Mouse (Mus musculus) c-Kit-negative CD71-positive TER-119-positive erythroid progenitor cells, embryonic 14.5 days (primary cell): ENCODE measurements around the gene Prkcb.

ENCODE experiments used
- DNase-seq: peaks from one replicate; pipeline ENCODE4 v3.0.0-alpha.2; 2013; ENCODE audit warnings: low read depth, low spot score

Prkcb gene

DNA sequence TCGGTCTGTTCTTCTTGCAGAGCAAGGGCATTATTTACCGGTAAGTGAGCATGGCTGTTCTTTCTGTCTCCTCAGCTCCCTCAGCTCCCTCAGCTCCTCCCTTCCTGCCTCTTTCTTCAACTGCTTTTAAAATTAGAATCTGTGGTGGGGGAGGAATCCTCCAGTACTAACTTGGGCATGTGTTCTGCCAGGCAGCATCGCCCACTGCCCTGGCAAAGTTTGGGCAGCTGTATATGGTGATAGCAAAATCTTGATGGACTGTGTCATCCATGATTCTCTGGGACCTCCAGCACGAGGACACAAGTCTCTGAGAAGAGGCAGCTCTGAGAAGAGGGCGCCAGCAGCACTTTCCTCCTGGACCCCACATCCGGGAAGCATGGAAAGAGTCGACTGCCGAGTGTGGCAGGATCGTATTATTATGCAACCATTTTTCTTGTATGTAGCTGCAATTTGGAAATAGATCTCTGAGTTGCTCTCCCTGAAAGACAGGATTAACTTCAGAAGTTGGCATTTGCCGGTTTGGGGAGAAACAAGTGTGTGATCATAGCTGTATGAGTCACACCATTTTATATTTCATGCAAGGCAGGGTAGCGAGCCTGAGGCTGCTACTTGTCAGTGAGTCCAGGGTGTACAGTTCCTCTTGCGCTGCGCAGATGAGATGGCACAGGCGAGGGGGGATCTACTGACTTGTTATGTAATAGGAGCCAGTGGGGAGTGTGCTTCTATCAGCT lies 296.0 kb downstream of the Prkcb start:
- no peak for DNase-seq

DNA sequence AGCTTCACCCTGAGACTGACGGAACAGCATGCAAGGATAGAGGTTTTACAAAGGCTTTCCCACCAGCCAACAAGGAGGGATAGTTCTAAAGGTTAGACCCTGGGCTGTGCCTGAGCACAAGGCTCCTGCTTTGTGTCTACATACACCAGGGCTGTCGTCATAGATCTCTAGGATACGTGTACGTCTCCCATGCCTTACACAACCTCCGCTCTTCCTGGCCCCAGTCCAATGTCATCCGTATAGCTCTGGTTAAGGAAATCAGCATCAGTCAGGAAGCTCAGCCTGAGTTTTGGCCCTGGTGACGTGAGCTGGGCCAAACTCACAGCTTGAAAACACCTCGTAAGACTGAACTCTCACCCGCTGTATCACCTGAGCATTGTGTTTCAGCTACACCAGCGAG lies 307.3 kb downstream of the Prkcb start:
- no peak for DNase-seq

- no peak for DNase-seq
Measured at GRCm38 (mm10) chr7:122596596-122597170, 308.1 kb downstream of the Prkcb start.

DNA sequence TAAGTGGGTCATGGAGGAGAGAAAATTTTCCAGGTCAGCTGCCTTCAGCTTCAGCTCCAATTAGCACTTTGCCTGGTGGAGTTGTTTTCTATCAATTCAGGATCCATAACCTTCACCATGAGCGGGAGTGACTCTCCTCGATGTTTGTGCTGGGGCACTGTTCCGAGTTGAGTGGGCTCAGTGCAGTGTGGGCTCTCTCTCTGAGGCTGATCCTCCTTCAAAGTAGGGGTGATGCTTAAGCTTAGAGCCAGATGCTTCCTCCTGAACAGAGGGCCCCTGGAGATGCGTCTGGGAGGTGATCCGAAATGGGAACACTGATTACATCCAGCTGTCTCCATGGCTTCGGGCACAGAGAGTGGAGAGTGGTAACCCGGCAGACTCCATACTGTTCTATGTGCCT lies 308.8 kb downstream of the Prkcb start:
- DNase-seq, result no peak

GRCm38 (mm10) chr7:122600856-122601255 lies 312.3 kb downstream of the Prkcb start:
- DNase-seq, result no peak

- no peak for DNase-seq
Measured at GRCm38 (mm10) chr7:122605066-122605465, 316.5 kb downstream of the Prkcb start.

GRCm38 (mm10) chr7:122609420-122609819 lies 320.9 kb downstream of the Prkcb start:
- no peak for DNase-seq

DNA sequence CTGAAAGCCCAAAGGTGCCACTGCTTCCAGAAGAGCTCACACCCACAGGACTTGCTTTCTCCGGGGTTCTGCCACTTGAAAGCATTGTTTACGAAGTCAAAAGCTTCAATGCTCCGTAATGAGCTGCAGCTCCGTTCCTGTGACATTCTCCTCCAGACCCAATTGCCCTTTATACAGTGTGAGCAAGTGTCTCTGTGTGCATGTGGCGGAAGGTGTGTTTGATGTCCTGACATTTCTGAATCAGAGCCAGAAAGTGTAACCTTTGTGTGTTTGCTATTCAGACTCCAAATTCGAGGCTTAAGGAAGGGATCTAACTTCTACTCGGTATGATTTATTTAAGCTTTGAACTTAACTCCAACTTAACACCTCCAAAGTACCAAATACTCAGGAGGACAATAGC lies 321.6 kb downstream of the Prkcb start:
- DNase-seq, result no peak

DNA sequence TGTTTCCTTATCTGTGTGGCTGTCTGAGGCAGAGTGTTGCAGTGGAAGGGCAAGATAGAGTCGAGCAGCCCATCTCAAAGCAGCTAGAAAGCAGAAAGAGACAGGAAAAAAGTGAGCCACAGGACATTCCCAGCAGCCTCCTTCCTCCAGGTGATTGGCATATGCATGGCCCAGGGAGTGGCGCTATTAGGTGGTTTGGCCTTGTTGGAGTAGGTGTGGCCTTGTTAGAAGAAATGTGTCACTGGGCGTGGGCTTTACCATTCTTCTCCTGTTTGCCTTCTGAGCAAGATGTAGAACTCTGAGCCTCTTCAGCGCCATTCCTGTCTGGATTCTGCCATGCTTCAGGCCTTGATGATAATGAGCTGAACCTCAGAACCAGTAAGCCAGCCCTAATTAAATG lies 325.3 kb downstream of the Prkcb start:
- DNase-seq, result no peak

DNA sequence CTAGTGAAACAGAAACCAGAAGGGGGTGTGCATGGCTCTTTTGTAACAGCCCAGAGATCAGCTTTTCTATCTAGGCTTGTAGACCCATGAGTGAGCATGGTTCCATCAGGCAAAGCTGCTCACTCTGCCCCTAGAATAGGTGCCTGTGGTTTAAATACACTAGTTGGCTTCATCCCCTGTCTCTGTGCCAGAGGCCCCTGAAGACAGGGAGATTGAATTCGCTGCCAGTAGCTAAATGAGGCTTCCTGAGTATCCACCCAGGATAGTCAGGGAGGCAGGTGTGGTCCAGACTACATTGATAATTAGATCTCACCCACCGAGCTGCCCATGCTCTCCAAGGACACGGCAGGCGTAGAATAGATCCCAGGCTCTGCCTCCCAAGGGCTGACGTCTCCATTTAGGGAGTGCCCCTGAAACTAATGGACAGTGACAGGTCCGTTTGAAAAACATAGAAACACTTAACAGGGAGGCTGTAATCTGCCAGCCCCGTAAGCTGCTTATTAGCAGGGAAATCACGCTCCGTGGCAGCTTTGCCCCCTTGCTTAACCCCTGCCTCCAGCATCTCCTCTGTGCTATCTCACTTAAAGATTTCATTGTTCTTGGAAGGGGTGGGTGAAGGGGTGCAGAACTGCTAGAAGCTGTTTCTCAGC lies 333.7 kb downstream of the Prkcb start:
- no peak for DNase-seq

DNA sequence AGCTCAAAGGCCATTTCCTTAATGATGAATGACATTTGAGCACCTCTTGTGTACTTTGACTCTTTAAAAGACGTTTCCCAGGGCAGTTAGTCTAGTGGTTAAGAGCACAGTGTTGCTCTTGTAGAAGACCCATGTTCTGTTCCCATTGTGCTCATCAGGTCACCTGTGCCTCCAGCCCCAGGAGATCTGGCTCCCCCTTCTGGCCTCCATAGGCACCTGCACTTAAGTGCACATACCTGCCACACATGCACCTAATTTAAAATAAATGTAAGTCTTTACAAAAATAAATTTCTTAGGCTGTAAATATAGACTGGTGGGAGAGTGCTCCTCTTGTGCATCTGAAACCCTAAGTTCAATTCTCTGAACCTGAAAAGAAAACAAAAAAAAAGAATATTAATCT lies 335.2 kb downstream of the Prkcb start:
- DNase-seq, result no peak

DNA sequence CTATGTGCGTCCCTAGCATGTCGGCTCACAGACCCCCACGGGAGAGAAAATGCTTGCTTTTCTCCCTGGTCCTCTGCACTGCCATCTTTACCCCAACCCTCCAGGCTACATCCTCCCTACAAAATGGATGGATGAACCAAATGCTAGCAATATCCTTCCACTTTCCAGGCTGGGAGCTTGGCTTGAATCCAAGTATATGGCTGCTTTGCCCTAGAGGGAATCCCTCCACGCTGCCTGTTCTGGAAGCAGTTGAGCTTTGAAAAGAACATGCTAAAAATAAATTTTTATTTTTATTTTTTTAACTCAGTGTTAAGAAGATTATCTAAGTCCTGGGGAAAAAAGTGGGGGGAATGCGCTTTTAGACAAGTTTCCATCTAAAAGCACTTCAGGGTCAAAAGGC lies 339.5 kb downstream of the Prkcb start:
- no peak for DNase-seq

DNA sequence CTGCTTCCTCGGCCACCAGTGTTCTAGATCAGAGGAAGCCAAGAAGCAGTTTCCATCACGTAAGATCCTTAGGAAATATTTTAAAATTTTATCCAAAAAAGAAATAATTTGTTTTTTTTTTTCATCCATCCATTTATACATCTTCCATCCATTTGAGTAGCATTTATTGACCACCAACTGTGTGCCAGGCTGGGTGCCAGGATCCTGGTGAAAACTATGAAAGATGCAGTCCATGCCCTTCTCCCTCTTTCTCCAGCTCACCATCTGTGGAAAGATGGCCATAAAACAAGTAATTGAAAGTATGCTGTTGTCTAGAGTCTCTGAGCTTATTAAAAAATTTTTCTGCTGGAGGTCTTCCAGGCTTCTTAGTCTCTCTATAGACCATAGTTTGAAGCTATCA lies 341.8 kb downstream of the Prkcb start:
- no peak for DNase-seq

- DNase-seq, result no peak
Measured at GRCm38 (mm10) chr7:122631151-122631550, 342.6 kb downstream of the Prkcb start.

- no peak for DNase-seq
Measured at GRCm38 (mm10) chr7:122632946-122633345, 344.4 kb downstream of the Prkcb start.

- no peak for DNase-seq
Measured at GRCm38 (mm10) chr7:122633463-122633862, 344.9 kb downstream of the Prkcb start.

- no peak for DNase-seq
Measured at GRCm38 (mm10) chr7:122643676-122644075, 355.1 kb downstream of the Prkcb start.

DNA sequence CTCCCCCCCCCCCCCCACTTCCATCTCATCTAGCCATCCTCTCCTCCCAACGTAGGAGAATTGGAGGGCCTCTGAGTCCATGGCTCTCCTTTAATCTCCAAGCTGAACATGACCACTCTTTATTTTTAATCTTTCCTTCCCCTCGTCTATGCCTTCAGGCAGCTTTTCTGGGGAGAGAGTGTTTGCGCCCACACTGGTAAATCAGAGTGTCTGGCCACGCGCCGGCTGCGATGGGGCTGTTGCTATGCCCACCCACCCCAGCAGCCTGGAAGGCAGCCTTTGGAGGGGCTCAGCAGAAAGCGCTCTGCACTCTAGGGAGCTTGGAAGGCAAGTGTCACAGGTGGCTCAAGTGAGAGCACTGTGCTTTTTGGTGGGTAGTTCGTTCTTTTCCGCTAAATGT lies 360.8 kb downstream of the Prkcb start:
- DNase-seq, result no peak

GRCm38 (mm10) chr7:122652523-122652922 lies 364.0 kb downstream of the Prkcb start:
- DNase-seq, result no peak

DNA sequence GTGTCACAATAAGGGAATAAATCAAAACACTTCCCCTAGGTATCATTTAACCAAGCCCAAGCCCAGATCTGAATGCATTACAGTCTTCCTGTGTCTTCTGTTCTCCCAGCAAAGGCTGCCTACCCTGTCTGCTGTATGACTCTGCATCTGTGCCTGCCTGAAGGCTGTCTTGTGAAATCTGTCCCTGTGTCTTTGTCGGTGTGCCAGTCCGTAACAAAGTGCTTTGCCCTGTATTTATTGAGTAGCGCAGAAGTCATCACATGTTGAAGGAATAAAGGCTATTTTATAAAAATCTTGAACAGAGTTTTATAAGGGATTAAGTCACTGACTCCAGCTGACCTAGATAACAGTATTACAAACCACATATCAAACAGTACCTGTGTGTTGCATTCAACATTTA lies 368.1 kb downstream of the Prkcb start:
- DNase-seq, result no peak

DNA sequence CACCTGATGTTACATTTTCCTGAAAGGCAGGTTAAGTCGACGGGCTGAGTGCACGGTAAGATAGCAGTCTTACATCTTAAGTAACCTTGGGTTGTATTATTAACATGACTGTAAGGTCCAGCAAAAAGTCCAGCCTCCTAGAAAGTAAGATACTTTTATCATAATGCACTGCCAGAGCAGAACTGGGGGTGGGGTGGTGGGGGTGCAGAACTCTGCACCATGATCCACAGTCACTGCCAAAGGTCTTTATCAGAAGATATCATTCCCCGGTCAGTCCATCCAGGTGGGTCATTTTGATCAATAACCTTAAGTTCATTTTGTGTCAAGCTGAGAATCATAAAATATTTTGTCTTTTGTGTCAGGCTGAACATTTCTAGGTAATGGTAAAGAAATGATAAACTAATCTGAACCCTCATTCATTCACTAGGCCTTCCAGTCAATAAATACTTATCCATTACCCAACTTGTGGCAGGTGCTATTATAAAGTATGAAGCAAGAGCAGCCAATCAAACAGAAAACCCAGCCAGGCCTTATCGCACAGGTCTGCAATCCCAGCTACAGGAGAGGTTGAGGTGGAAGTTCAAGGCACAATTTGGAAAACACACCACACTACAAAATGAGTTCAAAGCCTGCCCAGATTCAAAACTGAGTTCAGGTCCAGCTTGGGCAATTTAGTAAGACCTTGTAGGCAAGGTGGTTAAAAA lies 369.0 kb downstream of the Prkcb start:
- DNase-seq, result no peak

DNA sequence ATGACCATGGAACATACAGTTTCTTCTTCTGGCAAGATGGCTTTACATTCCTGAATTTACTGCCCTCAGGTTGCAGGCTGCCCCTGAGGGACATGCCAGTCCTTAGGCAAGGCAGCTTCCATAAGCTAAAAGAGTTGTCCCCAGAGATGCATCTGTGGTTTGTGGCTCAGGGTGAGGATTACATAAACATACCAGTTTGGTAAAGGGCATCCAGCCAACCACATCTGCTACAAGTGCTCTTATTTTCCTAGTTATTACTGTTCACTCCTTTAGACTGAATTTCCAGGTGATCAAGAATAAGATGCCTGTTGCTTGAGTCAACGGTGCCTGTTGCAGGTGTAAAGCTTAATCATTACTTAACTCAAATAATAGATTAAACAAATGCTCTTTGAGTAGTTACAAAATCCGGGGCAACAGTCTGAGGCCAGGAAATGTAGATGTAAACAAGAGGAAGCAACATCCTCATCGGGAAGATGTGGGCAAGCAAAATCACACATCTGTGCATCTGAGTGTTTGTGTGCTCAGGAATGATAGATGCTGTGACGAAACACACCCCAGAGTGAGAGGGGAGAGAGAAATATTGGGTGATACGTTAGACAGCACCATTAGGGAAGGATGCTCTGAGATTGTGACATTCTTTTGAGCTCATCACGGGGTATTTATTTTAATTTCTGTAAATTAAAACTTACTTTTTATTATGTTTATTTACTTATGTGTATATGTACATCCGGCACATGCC lies 376.9 kb downstream of the Prkcb start:
- no peak for DNase-seq
